Mouse (Mus musculus): ENCODE results near the gene Zc3h7a.

Zc3h7a gene

GRCm38 (mm10) chr16:11176208-11176883, at the start of gene Zc3h7a:
Zc3h7a (minus strand) TSS chr16:11176393.
- in situ Hi-C loops (cut with MboI; ENCODE audit: low pct_unique_long_range_greater_than_20kb in 1 of 2, low sequenced_read_pairs in 2 of 2, unreplicated experiment in 1 of 2) = no loop called here

GRCm38 (mm10) chr16:11217801-11218200, 41.6 kb upstream of the Zc3h7a start:
- in situ Hi-C loops (cut with MboI; ENCODE audit: low pct_unique_long_range_greater_than_20kb in 1 of 2, low sequenced_read_pairs in 2 of 2, unreplicated experiment in 1 of 2) = no loop called here

- in situ Hi-C loops (cut with MboI; ENCODE audit: low pct_unique_long_range_greater_than_20kb in 1 of 2, low sequenced_read_pairs in 2 of 2, unreplicated experiment in 1 of 2) = no loop called here
Observed at GRCm38 (mm10) chr16:11203600-11204390, 27.6 kb upstream of the Zc3h7a start.

- in situ Hi-C loops (cut with MboI; ENCODE audit: low pct_unique_long_range_greater_than_20kb in 1 of 2, low sequenced_read_pairs in 2 of 2, unreplicated experiment in 1 of 2) = no loop called here
Observed at GRCm38 (mm10) chr16:11202571-11203554, 26.7 kb upstream of the Zc3h7a start, which contains the start of gene Rsl1d1. Rsl1d1 (minus strand) TSS chr16:11203331.

- in situ Hi-C loops (cut with MboI; ENCODE audit: low pct_unique_long_range_greater_than_20kb in 1 of 2, low sequenced_read_pairs in 2 of 2, unreplicated experiment in 1 of 2) = no loop called here
Observed at GRCm38 (mm10) chr16:11201740-11202394, 25.7 kb upstream of the Zc3h7a start.

- in situ Hi-C loops (cut with MboI; ENCODE audit: low pct_unique_long_range_greater_than_20kb in 1 of 2, low sequenced_read_pairs in 2 of 2, unreplicated experiment in 1 of 2) = no loop called here
Observed at GRCm38 (mm10) chr16:11200247-11200646, 24.1 kb upstream of the Zc3h7a start.

GRCm38 (mm10) chr16:11198467-11198866, 22.3 kb upstream of the Zc3h7a start:
- in situ Hi-C loops (cut with MboI; ENCODE audit: low pct_unique_long_range_greater_than_20kb in 1 of 2, low sequenced_read_pairs in 2 of 2, unreplicated experiment in 1 of 2) = no loop called here

- in situ Hi-C loops (cut with MboI; ENCODE audit: low pct_unique_long_range_greater_than_20kb in 1 of 2, low sequenced_read_pairs in 2 of 2, unreplicated experiment in 1 of 2) = no loop called here
Observed at GRCm38 (mm10) chr16:11197052-11197451, 20.9 kb upstream of the Zc3h7a start.

GRCm38 (mm10) chr16:11193231-11193630, 17.0 kb upstream of the Zc3h7a start:
- in situ Hi-C loops (cut with MboI; ENCODE audit: low pct_unique_long_range_greater_than_20kb in 1 of 2, low sequenced_read_pairs in 2 of 2, unreplicated experiment in 1 of 2) = no loop called here

- in situ Hi-C loops (cut with MboI; ENCODE audit: low pct_unique_long_range_greater_than_20kb in 1 of 2, low sequenced_read_pairs in 2 of 2, unreplicated experiment in 1 of 2) = no loop called here
Observed at GRCm38 (mm10) chr16:11190150-11190549, 14.0 kb upstream of the Zc3h7a start.

- in situ Hi-C loops (cut with MboI; ENCODE audit: low pct_unique_long_range_greater_than_20kb in 1 of 2, low sequenced_read_pairs in 2 of 2, unreplicated experiment in 1 of 2) = no loop called here
Observed at GRCm38 (mm10) chr16:11177404-11177803, 1.2 kb upstream of the Zc3h7a start.

- in situ Hi-C loops (cut with MboI; ENCODE audit: low pct_unique_long_range_greater_than_20kb in 1 of 2, low sequenced_read_pairs in 2 of 2, unreplicated experiment in 1 of 2) = no loop called here
Observed at GRCm38 (mm10) chr16:11176884-11177244, 671 bp upstream of the Zc3h7a start.

- in situ Hi-C loops (cut with MboI; ENCODE audit: low pct_unique_long_range_greater_than_20kb in 1 of 2, low sequenced_read_pairs in 2 of 2, unreplicated experiment in 1 of 2) = no loop called here
Observed at GRCm38 (mm10) chr16:11175489-11176207, 545 bp downstream of the Zc3h7a start.

- in situ Hi-C loops (cut with MboI; ENCODE audit: low pct_unique_long_range_greater_than_20kb in 1 of 2, low sequenced_read_pairs in 2 of 2, unreplicated experiment in 1 of 2) = no loop called here
Observed at GRCm38 (mm10) chr16:11175100-11175488, 1.1 kb downstream of the Zc3h7a start.

- in situ Hi-C loops (cut with MboI; ENCODE audit: low pct_unique_long_range_greater_than_20kb in 1 of 2, low sequenced_read_pairs in 2 of 2, unreplicated experiment in 1 of 2) = no loop called here
Observed at GRCm38 (mm10) chr16:11174671-11175081, 1.5 kb downstream of the Zc3h7a start.

GRCm38 (mm10) chr16:11171679-11172078, 4.5 kb downstream of the Zc3h7a start:
- in situ Hi-C loops (cut with MboI; ENCODE audit: low pct_unique_long_range_greater_than_20kb in 1 of 2, low sequenced_read_pairs in 2 of 2, unreplicated experiment in 1 of 2) = no loop called here

GRCm38 (mm10) chr16:11166431-11166830, 9.8 kb downstream of the Zc3h7a start:
- in situ Hi-C loops (cut with MboI; ENCODE audit: low pct_unique_long_range_greater_than_20kb in 1 of 2, low sequenced_read_pairs in 2 of 2, unreplicated experiment in 1 of 2) = no loop called here

All from mouse embryonic stem cell (cell line).